1 mouse cellular context compared by ENCODE assay signal in the genomic region with DNA sequence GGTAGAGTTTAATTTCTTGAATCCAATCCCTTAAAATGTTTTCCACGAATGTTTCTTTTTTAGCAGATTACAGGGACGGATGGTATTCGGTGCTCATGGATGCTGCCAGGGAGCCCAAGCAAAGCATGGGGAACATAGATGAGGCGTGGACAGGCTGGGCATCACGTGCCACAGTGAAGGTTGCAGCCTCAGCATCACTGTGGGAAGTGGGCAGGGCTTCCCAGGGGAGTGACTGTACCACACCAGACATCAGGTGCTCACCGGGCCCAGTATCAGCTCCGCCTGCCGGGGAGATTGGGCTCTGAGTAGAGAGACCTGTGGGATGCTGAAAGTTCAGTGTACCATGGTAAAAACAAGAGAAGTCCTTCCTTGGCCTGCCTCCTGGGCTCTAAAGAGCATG.
TF ChIP-seq lines count a peak whose summit lies in the region.

No protein-coding gene starts in this region.

TF ChIP-seq in MEL, 35 proteins besides CTCF, POLR2A, EP300 and RAD21:
- TF ChIP-seq JUND (IDR thresholded peaks at IDR 0.05; ENCODE audit: low read depth, low read length) (no peak), CHD2 (IDR thresholded peaks at IDR 0.05; ENCODE audit: low read length) (no peak), ELF1 (IDR thresholded peaks at IDR 0.05; ENCODE audit: low read depth, low read length) (no peak), USF1 (IDR thresholded peaks at IDR 0.05; ENCODE audit: low read depth, low read length) (0 out of 2 replicates have a peak, but pooled peaks have one; percentile 7)
TF ChIP-seq in MEL: peak in this region for 1.
